Mouse (Mus musculus): ENCODE results near the gene Rsph6a.

Rsph6a gene

DNA sequence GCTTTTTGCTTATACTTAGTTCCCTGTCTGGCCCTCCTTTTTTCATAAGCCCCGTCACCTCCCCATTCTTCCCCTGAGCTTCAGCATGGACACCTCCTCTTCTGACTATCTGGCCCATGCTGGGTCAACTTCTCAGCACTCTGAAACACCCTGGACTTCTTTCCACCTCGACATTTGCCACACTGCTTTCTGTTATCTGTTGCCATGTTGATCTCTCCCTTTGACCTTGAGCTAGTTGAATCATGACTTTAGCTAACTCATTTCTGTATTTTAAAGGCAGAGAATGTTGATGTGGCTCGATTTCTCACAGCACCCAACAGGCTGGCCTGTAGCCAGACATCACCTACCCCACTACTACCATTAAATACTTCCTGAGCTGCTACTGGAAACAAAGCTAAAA, 52.9 kb downstream of the Rsph6a start:
- no peak for DNase-seq

DNA sequence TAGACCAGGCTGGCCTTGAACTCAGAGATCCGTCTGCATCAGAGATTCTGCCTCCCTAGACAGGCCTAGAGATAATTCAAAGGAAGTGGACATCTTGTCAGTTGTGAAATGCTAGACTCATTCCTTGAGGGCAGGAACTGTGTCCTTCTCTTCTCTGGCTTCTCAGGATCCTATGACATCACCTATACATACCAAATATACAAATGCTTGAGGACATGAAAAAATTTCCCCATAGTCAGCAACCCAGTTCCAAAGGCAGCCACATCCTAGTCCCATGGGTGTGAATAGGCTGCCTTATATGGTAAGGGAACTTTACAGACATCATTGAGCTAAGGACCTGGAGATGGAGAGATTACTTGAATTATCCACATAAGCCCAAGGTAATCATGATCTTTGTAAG, 55.1 kb downstream of the Rsph6a start:
- no peak for DNase-seq

DNA sequence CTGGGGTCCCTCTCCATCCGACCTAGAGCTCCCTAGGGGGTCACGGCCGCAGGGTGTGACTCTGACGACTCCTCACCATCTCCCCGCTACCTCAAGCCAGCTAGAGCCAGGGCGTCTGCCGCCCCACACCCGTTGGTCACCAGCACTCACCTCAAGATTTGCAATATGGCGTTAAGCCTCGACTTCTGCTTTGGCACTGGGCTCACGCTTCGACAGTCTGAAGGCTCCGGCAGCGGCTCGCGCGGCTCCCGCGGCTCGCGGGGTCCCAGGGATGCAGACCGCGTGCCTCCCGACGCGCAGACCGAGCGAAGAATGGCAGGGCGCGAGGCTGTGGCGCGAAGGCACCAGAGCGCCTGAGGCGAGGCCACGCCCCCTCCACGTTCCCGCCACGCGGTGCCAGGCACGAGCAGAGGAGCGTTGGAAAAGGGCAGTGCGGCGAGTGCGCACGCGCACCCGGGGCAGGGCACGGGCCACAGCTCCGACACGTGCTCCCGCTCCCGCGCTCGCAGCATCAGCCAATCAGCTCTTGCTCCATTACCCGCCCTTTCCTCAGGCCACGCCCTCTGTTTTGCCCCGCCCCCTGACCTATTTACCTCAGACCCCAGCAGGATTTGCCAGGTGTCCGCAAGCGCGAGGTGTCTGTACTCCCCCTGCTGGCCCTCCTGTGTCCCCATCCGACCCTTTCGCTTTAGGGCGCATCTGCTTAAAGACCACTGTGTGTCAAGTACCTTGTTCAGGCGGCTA, 63.7 kb downstream of the Rsph6a start, which contains the start of gene Gm4969:
Gene Gm4969, minus strand, starts transcription at position 341 of the 744 bp plus-strand sequence.
- DNase-seq = peak in 1 of 2 experiments; percentile 70

DNA sequence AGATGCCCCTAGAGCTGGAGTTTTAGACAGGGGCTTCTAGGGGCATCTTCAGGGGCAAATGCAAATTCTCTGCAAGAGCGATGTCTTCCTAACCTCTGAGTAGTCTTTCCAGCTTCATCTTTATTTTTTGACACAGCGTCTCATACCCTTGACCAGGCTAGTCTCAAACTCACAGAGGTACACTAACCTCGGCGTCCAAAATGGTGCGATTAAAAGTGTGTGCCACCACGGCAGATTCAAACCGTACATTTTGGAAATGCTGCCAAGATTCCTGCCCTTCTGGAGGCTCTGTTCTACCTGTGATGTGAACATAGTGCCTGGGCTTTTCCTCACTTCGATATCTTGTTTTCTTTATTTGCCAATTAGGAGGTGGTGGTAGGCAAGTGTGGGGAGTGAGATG, 64.6 kb downstream of the Rsph6a start:
- peak in 1 of 2 experiments; percentile 16 for DNase-seq

DNA sequence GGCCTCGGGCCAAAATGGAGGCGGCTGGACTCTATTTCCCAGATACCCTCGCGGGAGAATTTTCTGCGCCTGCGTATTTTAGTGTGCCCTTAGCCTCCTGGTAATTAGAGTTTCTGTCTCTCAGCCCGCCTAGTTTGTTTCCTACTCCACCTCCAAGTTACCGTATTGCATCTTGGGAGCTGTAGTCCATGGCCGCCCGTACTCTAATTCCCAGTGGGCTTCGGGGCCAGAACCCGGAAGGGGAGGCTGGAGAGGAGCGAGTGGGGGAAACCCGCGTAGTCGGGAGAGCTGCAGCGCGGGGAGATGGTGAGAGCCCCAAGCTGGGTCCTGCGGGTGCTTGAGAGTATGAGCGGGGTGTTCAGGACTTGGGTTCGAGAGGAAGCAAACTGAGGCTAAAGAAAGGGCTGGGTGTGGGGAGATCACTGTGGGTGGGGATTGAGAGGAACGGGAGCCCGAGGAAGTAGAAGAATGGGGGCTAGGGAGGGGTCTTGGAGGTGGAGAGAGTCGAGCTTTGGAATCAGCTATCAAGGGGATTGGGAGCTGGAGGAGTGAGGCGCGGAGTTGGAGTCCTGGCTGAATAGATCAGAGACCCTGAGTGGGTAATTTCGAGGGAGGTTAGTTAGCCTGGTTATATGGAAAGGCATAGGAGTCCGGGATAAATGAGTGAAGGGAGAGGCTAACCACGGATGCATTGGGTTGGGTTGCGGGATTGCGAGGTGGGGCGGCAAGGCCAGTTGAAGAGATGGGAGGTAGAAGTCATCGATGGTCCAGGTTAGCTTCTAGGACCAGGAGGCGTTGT, 65.3 kb downstream of the Rsph6a start, which contains the start of gene Fbxo46:
Gene Fbxo46, plus strand, starts transcription at position 229 of the 799 bp plus-strand sequence.
- peak; percentile 88 to 94 for DNase-seq

DNA sequence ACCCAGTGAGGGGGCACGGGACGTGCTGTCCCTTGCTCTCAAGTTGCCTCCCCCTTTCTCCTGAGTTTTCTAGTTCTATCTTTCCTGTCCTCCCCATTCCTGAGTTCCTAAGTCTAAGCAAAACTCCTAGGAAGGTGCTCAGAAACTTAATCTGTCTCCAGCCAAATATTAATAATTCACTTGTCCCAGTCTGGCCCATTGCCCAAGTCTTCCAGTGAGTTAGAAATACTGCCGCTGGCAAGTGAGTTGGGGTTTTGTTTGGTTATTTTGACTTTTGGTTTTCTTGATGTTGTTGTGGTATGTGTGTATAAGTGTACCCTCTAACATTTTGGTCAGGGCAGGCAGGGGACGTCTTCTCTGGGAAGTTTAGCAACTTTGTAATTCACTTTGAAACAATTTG, 67.2 kb downstream of the Rsph6a start:
- DNase-seq = no peak

All from thymus, postnatal 36 days (tissue).